Mouse (Mus musculus): ENCODE results near the gene Nfe2l1.

- TF ChIP-seq POLR2AphosphoS5 (IDR thresholded peaks at IDR 0.05; ENCODE audit: borderline replicate concordance, low read depth, low read length) (no peak), CTCF (IDR thresholded peaks at IDR 0.05 in 2 of 3, conservative IDR thresholded peaks at IDR 0.05 in 1 of 3; ENCODE audit: control insufficient read depth in 1 of 3, insufficient read depth in 1 of 3, low read depth in 2 of 3, low read length in 3 of 3, poor library complexity in 1 of 3, severe bottlenecking in 1 of 3) (no peak), JUND (IDR thresholded peaks at IDR 0.05; ENCODE audit: low read depth, low read length) (no peak), POLR2A (IDR thresholded peaks at IDR 0.05; ENCODE audit: control insufficient read depth in 1 of 2, insufficient read depth in 1 of 2, low read depth in 1 of 2, low read length in 2 of 2, poor library complexity in 1 of 2) (no peak), RAD21 (IDR thresholded peaks at IDR 0.05; ENCODE audit: low read depth, low read length) (no peak), EP300 (IDR thresholded peaks at IDR 0.05; ENCODE audit: low read depth in 1 of 2, low read length in 2 of 2) (no peak), MAFK (IDR thresholded peaks at IDR 0.05; ENCODE audit: borderline replicate concordance, low read depth, low read length) (no peak), ZC3H11A (IDR thresholded peaks at IDR 0.05; ENCODE audit: low read depth, low read length) (no peak), USF1 (IDR thresholded peaks at IDR 0.05; ENCODE audit: low read depth, low read length) (no peak), MXI1 (IDR thresholded peaks at IDR 0.05; ENCODE audit: low read depth, low read length) (no peak), TAL1 (IDR thresholded peaks at IDR 0.05; ENCODE audit: low read length) (no peak), GATA1 (IDR thresholded peaks at IDR 0.05; ENCODE audit: low read depth, low read length) (no peak)
Observed at GRCm38 (mm10) chr11:96814443-96814842, 15.3 kb downstream of the Nfe2l1 start.

Data from MEL (cell line).